Mouse (Mus musculus): ENCODE data around the gene Uts2r. TPM values are rescaled to one million over a fixed set of nuclear protein-coding genes. Genes with fewer than 3 reads are reported as not detected.
A peak's percentile ranks its signal among the peaks of the same experiment; 100 is the strongest.

Gene Uts2r
- total RNA-seq, 2 experiments from 2014 or later = not detected

DNA sequence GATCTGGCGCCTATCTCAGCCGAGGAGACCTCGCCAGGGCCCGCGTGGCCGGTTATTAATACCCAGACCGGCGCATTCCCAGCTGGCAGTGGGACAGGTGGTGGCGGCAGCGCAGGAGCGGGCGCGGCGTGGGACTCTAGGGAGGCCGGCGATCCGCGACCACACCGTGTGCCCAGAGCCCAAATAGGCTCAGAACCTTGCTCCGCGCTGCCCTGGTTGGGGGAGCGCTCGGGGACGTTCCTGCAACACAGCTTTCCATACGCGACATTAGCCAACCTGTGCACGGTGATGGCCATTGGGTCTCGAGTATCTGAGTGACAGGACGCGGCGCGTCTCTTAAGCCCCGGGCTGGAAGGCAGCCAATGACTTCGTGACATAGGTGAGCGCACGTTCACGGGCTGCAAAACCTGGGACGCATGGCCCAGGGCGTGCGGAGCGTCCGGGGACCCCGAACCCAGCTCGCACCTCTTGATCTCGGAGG lies 3.6 kb upstream of the Uts2r start:
- peak in 1 of 2 experiments; percentile 10 for DNase-seq (ENCODE audit: low spot score in 2 of 2)
- intact Hi-C loops (cut with DNase I) = no loop called here

DNA sequence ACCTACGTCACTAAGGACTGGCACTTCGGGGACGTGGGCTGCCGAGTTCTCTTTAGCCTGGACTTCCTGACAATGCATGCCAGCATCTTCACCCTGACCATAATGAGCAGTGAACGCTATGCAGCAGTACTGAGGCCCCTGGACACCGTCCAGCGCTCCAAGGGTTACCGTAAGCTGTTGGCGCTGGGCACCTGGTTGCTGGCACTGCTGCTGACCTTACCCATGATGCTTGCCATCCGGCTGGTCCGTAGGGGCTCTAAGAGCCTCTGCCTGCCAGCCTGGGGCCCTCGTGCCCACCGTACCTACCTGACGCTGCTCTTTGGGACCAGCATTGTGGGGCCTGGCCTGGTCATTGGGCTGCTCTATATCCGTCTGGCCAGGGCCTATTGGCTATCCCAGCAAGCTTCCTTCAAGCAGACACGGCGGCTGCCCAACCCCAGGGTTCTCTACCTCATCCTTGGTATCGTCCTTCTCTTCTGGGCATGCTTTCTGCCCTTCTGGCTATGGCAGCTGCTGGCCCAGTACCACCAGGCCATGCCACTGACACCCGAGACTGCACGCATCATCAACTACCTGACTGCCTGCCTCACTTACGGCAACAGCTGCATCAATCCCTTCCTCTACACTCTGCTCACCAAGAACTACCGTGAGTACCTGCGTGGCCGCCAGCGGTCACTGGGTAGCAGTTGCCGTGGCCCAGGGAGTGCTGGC lies 720 bp downstream of the Uts2r start:
- no peak for DNase-seq (ENCODE audit: low spot score in 2 of 2)
- intact Hi-C loops (cut with DNase I) = no loop called here

DNA sequence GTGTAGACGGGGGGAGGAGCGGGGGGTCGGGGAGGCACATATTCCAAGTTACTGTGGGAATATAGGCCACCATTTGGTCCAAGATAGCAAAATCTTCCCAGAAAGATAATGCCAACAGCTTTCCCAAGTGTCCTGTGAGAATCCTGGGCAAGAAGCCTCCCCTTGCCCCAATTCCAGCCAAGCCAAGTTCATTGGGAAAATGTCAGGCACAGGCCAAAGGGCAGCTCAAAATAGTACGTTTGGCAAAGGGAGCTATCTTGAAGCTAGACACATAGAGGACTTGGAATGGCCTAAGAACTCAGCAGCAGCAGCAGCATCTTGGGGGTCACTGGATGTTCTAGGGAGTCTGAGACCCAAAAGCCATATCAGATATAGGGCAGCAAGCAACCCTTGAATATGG lies 3.7 kb downstream of the Uts2r start:
- intact Hi-C loops (cut with DNase I) = no loop called here
- DNase-seq (ENCODE audit: low spot score in 2 of 2) = no peak

DNA sequence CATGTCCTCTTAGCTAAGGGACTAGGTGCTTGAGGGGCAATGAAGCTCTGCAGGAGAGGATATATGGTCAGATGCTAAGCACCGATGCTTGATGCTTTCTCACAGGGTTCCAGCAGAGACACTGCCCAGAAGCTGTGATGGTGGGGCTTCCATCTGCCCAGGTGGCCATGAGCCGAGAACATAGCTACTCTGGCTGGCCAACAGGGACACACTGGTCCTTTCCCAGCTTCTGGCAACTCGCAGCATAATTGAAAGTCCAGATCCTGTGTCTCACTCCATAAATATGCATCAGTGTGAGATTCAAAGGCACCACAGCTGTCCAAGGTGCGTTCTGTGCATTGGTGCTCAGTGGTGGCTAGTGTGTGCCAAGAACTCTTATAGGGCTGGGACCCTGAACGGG lies 13.1 kb downstream of the Uts2r start:
- no peak for DNase-seq (ENCODE audit: low spot score in 2 of 2)
- intact Hi-C loops (cut with DNase I) = no loop called here

DNA sequence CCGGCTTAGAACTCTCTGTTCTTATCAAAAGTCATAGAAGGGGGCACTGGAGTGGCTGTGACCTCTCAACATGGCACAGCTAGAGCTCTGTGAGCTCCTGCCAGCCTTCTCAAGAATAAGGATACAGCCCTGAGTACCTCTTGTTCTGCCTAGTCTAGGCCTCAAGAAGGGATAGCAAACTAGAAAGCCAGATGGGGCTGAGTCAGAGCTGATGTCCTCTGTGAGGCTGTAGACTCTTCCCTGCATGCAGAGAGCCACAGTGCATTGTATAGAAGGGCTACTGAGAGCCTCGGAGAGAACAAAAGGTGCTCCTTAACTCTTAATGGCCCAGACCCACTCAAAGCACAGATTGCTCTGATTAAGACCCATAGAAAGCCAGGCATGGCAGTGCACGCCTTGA lies 14.2 kb downstream of the Uts2r start:
- intact Hi-C loops (cut with DNase I) = no loop called here
- no peak for DNase-seq (ENCODE audit: low spot score in 2 of 2)

GRCm38 (mm10) chr11:121176285-121177270 lies 16.5 kb downstream of the Uts2r start:
- DNase-seq (ENCODE audit: low spot score in 2 of 2) = peak in 1 of 2 experiments; percentile 25
- intact Hi-C loops (cut with DNase I) = no loop called here

DNA sequence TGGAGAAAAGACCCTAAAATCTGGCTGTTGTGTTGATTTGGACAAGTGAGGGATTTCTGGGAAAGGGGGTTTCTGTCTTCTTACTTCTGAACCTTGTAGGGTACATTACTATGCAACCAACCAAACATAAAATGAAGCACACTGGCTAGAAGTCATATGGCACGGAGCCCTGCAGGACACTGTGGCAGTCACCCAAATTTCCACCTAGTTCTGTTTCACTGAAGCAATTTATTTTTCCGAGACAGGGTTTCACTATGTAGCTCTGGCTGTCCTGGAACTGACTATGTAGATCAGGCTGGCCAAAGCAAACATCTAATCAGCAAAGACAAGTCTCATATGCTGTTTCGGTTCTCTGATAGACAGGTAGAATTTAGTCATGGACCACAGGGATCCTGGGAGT lies 29.6 kb downstream of the Uts2r start:
- intact Hi-C loops (cut with DNase I) = no loop called here
- no peak for DNase-seq (ENCODE audit: low spot score in 2 of 2)

DNA sequence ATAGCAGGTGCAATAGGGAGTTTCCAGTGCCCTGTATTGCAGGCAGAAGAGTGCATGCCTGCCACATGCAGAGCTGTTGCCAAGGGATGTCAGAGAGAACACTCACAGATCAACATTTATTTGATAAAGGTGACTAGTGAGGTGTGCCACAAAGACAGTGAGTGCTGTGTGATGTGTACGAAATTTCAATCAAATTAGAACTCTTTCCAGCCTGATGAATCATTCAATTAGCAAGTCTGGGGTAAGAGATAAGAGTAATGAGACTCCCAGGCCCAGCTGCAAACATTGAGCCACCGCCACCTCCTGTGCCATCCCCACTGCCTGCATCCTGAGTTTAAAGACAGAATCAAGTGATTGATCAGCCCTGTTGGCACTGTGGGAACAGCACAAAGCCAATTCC lies 32.7 kb downstream of the Uts2r start:
- intact Hi-C loops (cut with DNase I) = no loop called here
- DNase-seq (ENCODE audit: low spot score in 2 of 2) = no peak

- DNase-seq (ENCODE audit: low spot score in 2 of 2) = no peak
- intact Hi-C loops (cut with DNase I) = no loop called here
Observed at GRCm38 (mm10) chr11:121193415-121193814, 33.3 kb downstream of the Uts2r start.

- intact Hi-C loops (cut with DNase I) = no loop called here
Observed at GRCm38 (mm10) chr11:121198622-121199021, 38.6 kb downstream of the Uts2r start.

DNA sequence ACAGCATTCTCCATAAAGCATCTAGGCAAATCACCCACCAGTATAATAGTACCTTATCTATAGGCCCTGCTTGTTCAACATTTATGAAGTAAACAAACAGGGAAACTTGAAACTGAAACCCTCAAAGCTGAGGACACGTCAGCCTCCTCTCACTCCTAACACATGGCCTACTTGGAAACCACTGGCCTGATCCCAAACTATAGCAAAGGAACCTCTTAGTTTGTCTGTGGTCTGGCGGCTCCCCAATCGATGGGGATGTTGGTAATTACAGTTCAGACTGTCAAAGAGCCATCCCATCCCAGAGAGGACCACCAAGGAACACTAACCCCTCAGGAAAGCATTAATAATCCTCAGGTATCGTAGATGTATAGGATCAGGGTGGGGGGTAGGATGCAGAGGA lies 39.8 kb downstream of the Uts2r start:
- DNase-seq (ENCODE audit: low spot score in 2 of 2) = no peak
- intact Hi-C loops (cut with DNase I) = loop anchor here (5.0 kb wide), 1 partner anchor 148 kb away; no protein-coding TSS in a partner anchor

More at GRCm38 (mm10) chr11:121198622-121199021, 38.6 kb downstream of the Uts2r start:
- DNase-seq (ENCODE audit: low spot score in 2 of 2) = no peak

DNA sequence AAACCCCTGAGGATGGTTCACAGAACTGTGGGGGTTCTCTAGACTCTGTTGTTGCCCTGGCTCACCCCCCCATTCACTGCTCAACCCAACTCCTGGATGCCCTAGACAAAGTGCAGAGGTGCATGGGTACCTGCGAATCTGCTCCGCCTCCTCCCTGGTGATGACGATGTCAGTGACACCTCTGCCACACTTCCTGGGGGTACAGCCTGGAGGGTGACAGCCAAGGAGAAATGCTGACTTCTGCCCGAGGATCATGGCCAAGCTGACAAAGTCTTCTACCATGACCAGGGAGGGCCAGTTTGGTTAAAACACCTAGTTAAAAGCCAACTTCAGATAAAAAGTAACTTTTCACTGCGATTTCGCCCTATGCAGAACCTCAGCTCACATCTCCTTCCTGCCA lies 40.7 kb downstream of the Uts2r start:
- intact Hi-C loops (cut with DNase I) = loop anchor here (5.0 kb wide), 1 partner anchor 148 kb away; no protein-coding TSS in a partner anchor

GRCm38 (mm10) chr11:121201436-121202198 lies 41.5 kb downstream of the Uts2r start:
- intact Hi-C loops (cut with DNase I) = loop anchor here (5.0 kb wide), 1 partner anchor 149 kb away; no protein-coding TSS in a partner anchor
- peak; percentile 62 to 68 for DNase-seq (ENCODE audit: low spot score in 2 of 2)

More for the DNA sequence above, 40.7 kb downstream of the Uts2r start:
- no peak for DNase-seq (ENCODE audit: low spot score in 2 of 2)

GRCm38 (mm10) chr11:121203859-121204160 lies 43.7 kb downstream of the Uts2r start:
- intact Hi-C loops (cut with DNase I) = loop anchor here (5.0 kb wide), 1 partner anchor 152 kb away; no protein-coding TSS in a partner anchor
- no peak for DNase-seq (ENCODE audit: low spot score in 2 of 2)

DNA sequence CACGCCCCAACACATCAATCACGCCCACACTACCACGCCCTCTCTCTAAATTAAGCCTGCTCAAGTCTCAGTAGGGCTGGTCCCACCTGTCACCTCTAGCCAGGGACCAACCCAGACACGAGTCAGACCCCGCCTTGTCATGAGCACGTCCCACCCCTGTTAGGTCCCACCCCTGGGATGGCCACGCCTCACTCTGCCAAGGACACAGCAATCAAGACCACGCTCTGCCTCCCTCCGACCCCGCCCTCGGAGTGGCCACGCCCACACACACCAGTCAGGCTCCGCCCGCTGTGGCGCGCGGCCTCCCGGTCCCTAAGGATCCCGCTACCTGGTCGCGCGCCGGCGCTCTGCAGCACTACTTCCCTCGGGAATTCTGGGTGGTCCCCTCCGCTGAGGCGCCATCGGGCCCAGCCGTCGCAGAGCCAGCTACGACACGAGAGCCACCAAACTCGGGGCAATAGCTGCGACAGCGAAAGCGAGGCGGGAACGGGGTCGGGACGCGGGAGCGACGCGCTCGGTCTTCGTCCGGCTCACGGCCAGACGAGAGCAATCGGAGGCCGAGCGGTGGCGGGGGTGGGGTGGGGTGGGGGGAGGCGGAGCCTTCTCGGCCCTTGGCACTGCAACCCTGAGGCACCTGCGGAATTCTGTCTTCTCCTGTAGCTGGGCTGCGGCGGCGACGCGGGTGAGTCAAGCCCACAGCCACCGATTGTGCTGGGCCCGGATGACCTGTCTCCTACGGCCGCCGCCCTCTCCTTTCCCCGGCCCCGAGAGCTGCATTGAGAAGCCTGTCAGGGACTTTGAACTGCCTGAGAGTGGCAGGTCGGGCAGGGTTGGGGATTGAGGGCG lies 44.3 kb downstream of the Uts2r start, which contains the start of the genes Hexdc and Ogfod3:
Hexdc (plus strand) TSS at position 273 of the 846 bp plus-strand sequence.
Ogfod3 (minus strand) TSS at position 551 of the 846 bp plus-strand sequence.
- intact Hi-C loops (cut with DNase I) = loop anchor here (5.0 kb wide), 1 partner anchor 152 kb away; no protein-coding TSS in a partner anchor
- DNase-seq (ENCODE audit: low spot score in 2 of 2) = peak; percentile 91 to 95

All from left cerebral cortex, postnatal 14 days (tissue).